Mouse (Mus musculus) monocyte, adult 2 months (primary cell): ENCODE measurements around the gene Oxtr.

Experiments used
- DNase-seq, 2 experiments: peaks; one replicate each; pipeline ENCODE4 v3.0.0; 2022; ENCODE audit warnings: low spot score in 2 of 2, low read depth in 1 of 2

Oxtr gene

DNA sequence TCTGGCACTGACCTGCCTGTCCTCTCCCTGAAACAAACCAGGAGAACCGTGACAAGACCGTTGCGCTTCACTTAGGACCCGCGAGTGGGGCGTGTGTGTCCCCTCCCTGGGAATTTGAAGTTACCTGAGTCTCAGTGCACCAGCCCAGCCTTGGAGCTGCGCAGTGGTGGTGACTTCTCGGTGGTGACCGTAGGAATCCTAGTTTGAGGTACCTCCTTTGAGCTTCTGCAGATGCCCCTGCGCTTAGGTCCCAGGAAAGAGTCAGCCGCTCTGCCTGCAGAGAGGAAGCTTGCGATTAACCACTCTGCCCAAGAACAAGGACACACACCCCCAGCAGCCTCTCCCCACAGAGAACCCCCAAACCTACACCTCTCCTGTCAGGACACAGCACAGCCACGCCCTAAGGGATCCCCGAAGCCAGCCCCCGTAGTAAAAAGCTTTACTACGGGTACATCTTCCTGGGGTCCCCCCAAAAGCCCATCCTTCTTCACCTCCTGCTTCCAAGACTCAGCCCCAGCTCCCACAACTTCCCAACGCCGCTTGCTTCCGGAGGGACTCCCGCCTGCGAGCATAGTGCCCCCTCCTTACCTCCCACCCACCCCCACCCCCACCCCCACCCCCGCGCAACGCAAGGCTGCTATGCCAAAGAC lies at the start of gene Oxtr:
Gene Oxtr (minus strand): TSS at position 34 of the 650 bp plus-strand sequence.
- DNase-seq: no peak

- DNase-seq: no peak
Measured at GRCm38 (mm10) chr6:112525434-112525833, 35.7 kb upstream of the Oxtr start.

- no peak for DNase-seq
Measured at GRCm38 (mm10) chr6:112524459-112524858, 34.7 kb upstream of the Oxtr start.

- no peak for DNase-seq
Measured at GRCm38 (mm10) chr6:112517991-112518390, 28.2 kb upstream of the Oxtr start.

DNA sequence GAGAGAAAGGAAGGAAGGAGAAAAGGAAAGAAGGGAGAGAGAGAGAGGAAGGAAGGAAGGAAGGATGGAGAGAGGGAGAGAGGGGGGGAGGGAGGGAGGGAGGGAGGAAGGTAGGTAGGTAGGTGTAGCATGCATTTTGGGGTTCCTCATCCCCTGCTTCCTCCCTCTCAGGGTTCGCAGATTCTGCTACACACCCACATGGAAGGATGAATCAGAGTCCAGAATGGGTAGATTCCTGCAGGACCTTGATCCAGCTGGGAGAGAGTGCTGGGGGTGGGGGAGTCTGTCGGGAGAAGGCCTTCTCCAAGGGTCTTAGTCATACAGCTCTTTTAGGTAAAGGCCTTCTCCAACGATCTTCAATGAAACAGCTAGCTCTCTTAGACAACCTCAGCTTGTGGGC lies 27.8 kb upstream of the Oxtr start:
- no peak for DNase-seq

GRCm38 (mm10) chr6:112516496-112516895 lies 26.8 kb upstream of the Oxtr start:
- no peak for DNase-seq

DNA sequence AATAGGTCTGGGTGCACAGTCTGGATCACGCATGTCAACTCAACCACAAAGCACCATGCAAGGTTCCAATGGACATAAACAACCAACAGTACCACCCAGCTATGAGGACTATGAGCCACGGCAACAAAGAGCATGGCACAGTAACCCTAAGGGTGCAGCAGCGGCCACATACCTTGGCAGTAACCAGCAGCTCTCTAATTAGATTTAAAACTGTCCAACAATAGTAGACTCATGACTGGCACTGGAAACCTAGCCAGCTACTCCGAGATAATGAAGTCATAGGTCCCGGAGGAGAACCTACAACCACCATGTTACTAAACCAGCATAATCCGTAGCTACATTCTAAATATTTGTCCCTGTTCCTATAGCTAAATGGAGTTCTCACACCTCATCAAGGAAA lies 24.8 kb upstream of the Oxtr start:
- no peak for DNase-seq

DNA sequence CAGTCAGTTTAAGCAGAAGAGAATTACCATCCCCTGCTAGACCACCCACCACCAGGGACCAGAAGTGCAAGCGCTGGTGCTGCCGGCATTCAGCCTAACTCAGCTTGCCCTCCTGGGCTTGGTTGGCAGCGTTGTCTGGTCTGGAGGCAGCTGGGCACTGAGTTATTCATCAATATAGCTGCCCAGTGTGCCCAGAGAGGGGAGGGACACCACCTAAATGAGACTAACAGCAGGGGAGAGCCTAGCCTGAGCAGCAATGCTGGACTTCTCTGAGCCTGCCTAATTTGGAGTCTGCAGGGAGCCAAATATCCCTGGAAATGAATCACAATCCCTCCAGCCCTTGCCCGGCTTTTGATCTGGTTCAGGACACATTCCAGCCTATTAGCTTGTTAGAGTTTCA lies 20.6 kb upstream of the Oxtr start:
- DNase-seq: no peak

DNA sequence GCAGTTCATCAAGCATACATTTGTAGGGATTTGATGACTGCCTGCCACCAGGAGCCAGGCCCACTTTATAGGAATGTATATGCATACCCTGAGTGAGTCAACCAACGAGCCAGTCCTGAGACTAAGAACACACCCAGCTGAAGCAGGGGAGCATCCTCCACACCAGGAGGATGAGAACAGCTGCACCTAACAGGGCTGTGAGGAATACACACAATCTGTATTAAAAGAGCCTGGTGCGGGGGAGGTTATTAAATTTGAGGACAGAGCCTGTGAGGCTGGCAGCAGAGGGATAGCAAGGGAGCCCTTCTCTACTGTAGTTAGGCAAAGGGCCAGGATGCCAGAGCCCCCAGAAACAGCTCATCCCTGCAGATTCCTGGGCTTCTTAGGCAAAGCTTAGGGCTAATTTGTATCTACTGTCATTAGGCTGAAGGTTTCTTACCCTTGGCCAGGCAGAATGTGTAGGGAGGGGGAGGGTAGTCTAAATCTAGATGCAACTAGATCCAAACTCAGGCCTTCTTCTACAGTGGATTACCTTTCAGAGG lies 19.9 kb upstream of the Oxtr start:
- DNase-seq: no peak

DNA sequence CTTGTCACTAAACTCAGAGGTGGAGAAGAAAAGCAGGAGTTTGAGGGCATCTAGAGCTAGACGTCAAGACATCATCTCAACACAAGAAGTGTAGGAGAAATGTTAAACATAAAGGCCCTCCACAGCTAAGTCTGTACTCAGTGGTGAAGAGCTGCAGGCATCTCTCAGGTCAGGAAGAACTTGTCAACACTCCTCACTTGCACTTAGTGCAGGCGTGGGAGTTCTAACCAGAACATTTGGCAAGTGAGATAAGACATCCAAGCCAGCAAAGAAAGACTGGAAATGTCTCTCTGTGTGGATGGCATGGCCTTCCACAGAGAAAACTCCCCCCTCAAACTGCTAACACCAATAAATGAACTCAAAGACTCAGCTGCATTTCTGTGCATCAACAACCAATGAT lies 17.9 kb upstream of the Oxtr start:
- DNase-seq: no peak

- DNase-seq: no peak
Measured at GRCm38 (mm10) chr6:112501156-112501555, 11.4 kb upstream of the Oxtr start.

DNA sequence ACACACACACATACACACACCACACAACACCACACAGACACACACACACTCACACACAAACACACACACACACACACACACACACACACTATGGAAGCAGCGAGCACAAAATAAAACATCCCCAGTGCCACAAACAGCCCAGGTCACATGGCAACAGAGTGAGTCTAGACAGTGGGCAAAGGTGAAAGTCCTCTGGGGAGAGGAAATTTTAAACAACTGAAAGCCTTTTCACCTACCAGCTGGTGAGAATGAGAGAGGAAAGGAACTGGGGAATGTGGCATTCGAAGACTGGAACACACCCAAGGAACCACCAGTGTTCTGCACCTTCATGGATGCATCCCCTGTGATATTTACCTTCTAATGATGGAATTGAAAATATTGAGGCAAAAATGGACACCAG lies 9.7 kb upstream of the Oxtr start:
- no peak for DNase-seq

GRCm38 (mm10) chr6:112498716-112499115 lies 9.0 kb upstream of the Oxtr start:
- no peak for DNase-seq

GRCm38 (mm10) chr6:112497456-112497855 lies 7.7 kb upstream of the Oxtr start:
- no peak for DNase-seq

GRCm38 (mm10) chr6:112496291-112497060 lies 6.7 kb upstream of the Oxtr start:
- no peak for DNase-seq

DNA sequence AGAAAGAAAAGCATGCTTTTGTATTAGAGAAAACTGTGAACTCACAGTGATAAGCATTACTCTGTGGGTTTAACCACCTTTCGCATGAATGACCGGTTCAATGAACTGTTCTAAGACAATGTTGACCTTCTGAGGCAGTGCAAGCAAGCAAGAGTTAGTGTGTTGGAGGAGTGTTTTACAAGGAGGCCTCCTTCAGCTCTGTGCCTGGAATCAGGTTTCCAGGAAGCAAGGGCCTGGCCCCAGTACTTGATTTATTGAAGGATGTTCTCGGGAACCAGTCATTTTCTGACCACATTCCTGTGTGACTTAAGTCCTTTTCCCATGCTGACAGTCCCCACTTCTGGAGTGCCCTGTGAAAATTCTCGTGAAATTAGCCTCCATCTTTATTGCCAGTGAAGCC lies 5.5 kb upstream of the Oxtr start:
- no peak for DNase-seq

DNA sequence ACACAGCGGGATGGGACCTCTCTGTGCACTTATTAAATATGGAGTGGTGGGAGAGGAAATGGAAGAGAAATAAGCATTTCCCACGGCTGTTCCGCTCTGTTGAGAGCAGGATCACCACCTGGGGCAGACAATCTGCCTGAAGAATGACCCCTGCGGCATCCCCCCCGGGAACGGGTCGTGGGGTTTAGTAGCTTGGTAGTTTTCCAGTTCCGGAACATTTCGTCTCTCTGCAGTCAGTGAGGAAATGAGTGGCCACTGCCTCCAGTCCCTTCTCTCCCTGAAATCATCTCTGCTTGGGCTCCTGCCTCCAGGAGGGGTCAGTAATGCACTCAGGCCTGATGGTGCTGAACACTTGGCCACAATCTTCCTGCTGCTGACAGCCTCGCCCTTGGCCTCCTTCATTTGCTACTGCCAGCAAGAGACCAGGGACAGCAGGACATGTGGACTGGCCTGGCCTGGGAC lies 4.9 kb upstream of the Oxtr start:
- no peak for DNase-seq

GRCm38 (mm10) chr6:112493371-112493770 lies 3.6 kb upstream of the Oxtr start:
- DNase-seq: no peak

DNA sequence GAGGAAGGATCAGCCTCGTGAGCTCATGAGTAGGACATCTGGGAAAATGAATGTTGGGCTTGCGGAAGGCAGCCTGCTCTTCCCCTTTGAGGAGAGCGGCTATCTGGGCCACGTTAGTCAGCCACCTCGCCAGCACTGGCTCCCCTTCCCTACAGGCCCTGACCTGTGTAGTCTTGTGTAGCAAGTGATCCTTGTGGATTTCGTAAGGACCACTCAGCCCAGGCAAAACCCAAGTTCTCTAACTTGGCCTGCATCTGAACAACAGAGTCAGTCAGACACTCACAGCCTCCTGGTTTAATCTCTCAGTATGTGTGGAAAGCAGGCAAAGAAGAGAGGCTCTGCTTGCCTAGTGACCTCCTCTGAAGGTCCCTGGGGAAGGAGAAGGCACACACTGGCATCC lies 2.9 kb upstream of the Oxtr start:
- DNase-seq: no peak

DNA sequence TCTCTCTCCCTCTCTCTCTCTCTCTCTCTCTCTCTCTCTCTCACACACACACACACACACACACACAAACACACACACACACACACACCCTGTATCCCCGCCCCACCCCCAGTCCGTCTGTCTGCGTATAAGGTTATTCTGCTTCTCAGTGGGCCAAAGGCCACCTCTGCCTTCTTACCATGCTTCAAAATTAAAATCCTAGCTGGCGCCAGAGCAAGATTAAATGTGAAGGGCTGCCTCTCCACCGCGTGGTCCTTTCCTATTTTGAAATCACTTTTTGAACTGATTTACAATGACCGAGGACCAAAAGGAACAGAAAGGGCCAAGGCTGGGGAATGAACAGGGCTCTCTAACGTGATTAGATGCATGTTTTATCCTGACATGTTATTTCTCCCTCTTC lies 1.8 kb upstream of the Oxtr start:
- DNase-seq: no peak

- peak; percentile 17 to 40 for DNase-seq
Measured at GRCm38 (mm10) chr6:112490625-112491242, 991 bp upstream of the Oxtr start.
